Mouse (Mus musculus) liver, embryonic 16.5 days (tissue): ENCODE data around the gene Atxn1. TPM values are rescaled to one million over a fixed set of nuclear protein-coding genes. Genes with fewer than 3 reads are reported as not detected.

Source experiments
- ATAC-seq: fragments of 200-750 bp; cut with Nextera tagmentation; 2 replicates; pipeline ENCODE4 v1.8.0; 2017; ENCODE audit warnings: low read depth, mild to moderate bottlenecking, moderate number of reproducible peaks, moderate library complexity
- H3K27ac ChIP-seq: fragments of 300-500 bp; sonication (generic); 2 replicates; pipeline ENCODE4 v1.5.1; 2014; ENCODE audit warnings: mild to moderate bottlenecking, low read length
- H3K27me3 ChIP-seq: fragments of 300-500 bp; sonication (generic); 2 replicates; pipeline ENCODE4 v1.6.1; 2014; ENCODE audit warnings: low read depth, low read length, mixed read lengths; ENCODE audit not compliant: control insufficient read depth, insufficient read depth
- H3K36me3 ChIP-seq: fragments of 300-500 bp; sonication (generic); 2 replicates; pipeline ENCODE4 v1.6.1; 2014; ENCODE audit warnings: mild to moderate bottlenecking; ENCODE audit not compliant: control insufficient read depth, insufficient read depth
- H3K4me1 ChIP-seq: fragments of 300-500 bp; sonication (generic); 2 replicates; pipeline ENCODE4 v1.6.1; 2014; ENCODE audit warnings: low read depth, low read length, mixed read lengths; ENCODE audit not compliant: control insufficient read depth
- H3K4me2 ChIP-seq: fragments of 300-500 bp; sonication (generic); 2 replicates; pipeline ENCODE4 v1.6.1; 2014; ENCODE audit warnings: low read depth, low read length, mixed read lengths
- H3K4me3 ChIP-seq: fragments of 300-500 bp; sonication (generic); 2 replicates; pipeline ENCODE4 v1.5.1; 2014; ENCODE audit warnings: low read depth, mild to moderate bottlenecking, low read length
- H3K9ac ChIP-seq: fragments of 300-500 bp; sonication (generic); 2 replicates; pipeline ENCODE4 v1.6.1; 2014; ENCODE audit warnings: low read depth, low read length
- H3K9me3 ChIP-seq: fragments of 300-500 bp; sonication (generic); replicated peaks from 2 replicates; pipeline ENCODE4 v1.6.1; 2016; ENCODE audit warnings: low read length; ENCODE audit not compliant: control insufficient read depth
- WGBS: fragments of 180-500 bp; shearing (Covaris S2); extraction: QIAGEN DNeasy Blood & Tissue Kit; methylation state at CpG from one replicate; pipeline ENCODE4 v1.1.7; 2014; ENCODE audit not compliant: insufficient replicate concordance; 5-methylcytosine and 5-hydroxymethylcytosine counted together
- polyA plus RNA-seq: library from polyadenylated mRNA; unstranded; fragments of >200 nt; fragmentation: Nextera tagmentation; extraction: Ambion mirVana; gene quantifications from 2 replicates; pipeline ENCODE4 v1.2.1, GENCODE M21; 2015

Gene Atxn1
- polyA plus RNA-seq, 1 experiment from 2014 or later = 3.2 TPM

DNA sequence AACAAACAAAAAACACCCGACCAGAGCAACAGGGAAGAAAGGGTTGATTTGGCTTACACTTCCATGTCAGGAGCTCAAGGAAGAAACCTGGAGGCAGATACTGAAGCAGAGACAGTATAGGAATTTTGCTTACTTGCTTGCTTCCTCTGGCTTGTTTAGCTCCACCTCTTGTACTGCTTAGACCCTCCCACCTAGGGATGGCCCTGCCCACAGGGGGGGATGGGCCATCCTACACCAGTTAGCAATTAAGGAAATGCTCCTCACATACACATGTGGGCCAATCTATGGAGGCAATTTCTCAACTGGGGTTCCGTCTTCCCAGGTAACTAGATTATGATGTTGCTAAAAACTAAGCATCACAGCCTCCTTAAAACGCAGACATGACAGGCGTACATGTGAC is 39.5 kb downstream of the Atxn1 start:
- H3K4me2 ChIP-seq = peak overlapping the region; percentile 30
- H3K4me1 ChIP-seq = peaks cover 5% of the 10 kb centered on the region
- H3K4me3 ChIP-seq = peak overlapping the region; percentile 18
- H3K27ac ChIP-seq = no peak overlapping the region
- no peak overlapping the region for H3K9ac ChIP-seq
- H3K9me3 ChIP-seq = no peaks in the 10 kb centered on the region
- no peaks in the 10 kb centered on the region for H3K36me3 ChIP-seq
- peak; percentile 55; the same call in 1 of the 2 replicates for ATAC-seq
- WGBS = 64% methylated on average over 4 of the region's 4 CpGs
- no peaks in the 10 kb centered on the region for H3K27me3 ChIP-seq

DNA sequence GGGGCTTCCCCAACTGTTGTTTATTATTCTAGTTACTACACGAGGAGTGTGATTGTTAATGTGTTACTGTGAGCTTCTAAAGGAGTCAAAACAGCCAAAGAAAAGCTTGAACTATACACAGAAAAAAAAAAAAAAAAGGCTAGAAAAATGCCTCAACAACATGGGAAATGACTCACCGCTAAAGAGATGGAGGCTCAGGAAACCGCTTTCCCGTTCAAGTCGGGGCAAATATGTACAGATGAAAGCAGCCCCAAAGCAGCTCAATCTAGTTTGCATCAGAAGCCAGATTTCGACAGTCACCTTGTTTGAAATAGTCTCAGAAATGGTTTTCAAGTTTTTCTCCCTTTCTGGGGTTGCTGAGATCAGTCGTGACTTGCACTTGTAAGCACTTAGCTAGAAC is 40.3 kb downstream of the Atxn1 start:
- no peak overlapping the region for H3K4me3 ChIP-seq
- no peak for ATAC-seq
- H3K9me3 ChIP-seq = no peaks in the 10 kb centered on the region
- peak overlapping the region; percentile 30 for H3K4me2 ChIP-seq
- no peak overlapping the region for H3K9ac ChIP-seq
- peaks cover 5% of the 10 kb centered on the region for H3K4me1 ChIP-seq
- no peaks in the 10 kb centered on the region for H3K27me3 ChIP-seq
- no peaks in the 10 kb centered on the region for H3K36me3 ChIP-seq
- H3K27ac ChIP-seq = no peak overlapping the region
- 18% methylated on average over 7 of the region's 7 CpGs for WGBS

DNA sequence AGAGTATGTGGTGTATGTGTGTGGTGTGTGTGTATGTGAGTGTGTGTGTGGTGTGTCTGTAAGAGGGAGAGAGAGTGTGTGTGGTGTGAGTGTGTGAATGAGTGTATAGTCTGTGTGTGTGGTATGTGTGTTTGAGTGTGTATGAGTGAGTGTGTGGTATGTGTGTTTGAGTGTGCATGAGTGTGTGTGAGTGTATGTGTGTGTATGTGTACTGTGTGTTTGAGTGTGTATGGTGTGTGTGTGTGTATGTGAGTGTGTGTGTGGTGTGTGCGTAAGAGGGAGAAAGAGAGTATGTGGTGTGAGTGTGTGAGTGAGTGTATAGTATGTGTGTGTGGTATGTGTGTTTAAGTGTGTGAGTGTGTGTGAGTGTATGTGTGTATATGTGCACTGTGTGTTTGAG is 41.7 kb downstream of the Atxn1 start:
- WGBS = 81% methylated on average over 1 of the region's 1 CpGs
- H3K36me3 ChIP-seq = no peaks in the 10 kb centered on the region
- no peaks in the 10 kb centered on the region for H3K9me3 ChIP-seq
- peaks cover 5% of the 10 kb centered on the region for H3K4me1 ChIP-seq
- H3K9ac ChIP-seq = no peak overlapping the region
- ATAC-seq = no peak
- H3K27ac ChIP-seq = no peak overlapping the region
- H3K4me2 ChIP-seq = no peak overlapping the region
- no peak overlapping the region for H3K4me3 ChIP-seq
- H3K27me3 ChIP-seq = no peaks in the 10 kb centered on the region

DNA sequence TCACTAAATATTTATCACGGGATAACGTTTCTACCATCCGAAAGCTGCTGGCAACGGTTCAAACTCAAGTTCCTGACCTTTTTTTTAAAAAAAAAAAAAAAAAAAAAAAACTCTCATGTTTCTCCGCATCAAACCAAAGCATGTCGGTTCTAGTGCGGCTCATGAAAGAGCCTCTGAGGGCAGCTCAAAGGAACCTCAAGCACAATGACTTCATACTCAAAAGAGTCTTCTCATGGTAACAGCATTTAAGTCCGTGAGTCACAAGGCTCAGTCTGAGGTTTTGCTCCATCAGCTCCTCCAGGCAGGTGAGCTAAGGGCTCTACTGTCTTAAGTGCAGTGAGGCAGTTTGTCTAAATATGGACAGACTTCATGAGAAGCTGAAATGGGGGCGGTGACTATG is 42.3 kb downstream of the Atxn1 start:
- no peak for ATAC-seq
- H3K27ac ChIP-seq = no peak overlapping the region
- WGBS = 59% methylated on average over 9 of the region's 9 CpGs
- H3K4me3 ChIP-seq = no peak overlapping the region
- no peaks in the 10 kb centered on the region for H3K9me3 ChIP-seq
- H3K27me3 ChIP-seq = no peaks in the 10 kb centered on the region
- no peak overlapping the region for H3K4me2 ChIP-seq
- H3K36me3 ChIP-seq = no peaks in the 10 kb centered on the region
- H3K4me1 ChIP-seq = peaks cover 7% of the 10 kb centered on the region
- H3K9ac ChIP-seq = no peak overlapping the region

DNA sequence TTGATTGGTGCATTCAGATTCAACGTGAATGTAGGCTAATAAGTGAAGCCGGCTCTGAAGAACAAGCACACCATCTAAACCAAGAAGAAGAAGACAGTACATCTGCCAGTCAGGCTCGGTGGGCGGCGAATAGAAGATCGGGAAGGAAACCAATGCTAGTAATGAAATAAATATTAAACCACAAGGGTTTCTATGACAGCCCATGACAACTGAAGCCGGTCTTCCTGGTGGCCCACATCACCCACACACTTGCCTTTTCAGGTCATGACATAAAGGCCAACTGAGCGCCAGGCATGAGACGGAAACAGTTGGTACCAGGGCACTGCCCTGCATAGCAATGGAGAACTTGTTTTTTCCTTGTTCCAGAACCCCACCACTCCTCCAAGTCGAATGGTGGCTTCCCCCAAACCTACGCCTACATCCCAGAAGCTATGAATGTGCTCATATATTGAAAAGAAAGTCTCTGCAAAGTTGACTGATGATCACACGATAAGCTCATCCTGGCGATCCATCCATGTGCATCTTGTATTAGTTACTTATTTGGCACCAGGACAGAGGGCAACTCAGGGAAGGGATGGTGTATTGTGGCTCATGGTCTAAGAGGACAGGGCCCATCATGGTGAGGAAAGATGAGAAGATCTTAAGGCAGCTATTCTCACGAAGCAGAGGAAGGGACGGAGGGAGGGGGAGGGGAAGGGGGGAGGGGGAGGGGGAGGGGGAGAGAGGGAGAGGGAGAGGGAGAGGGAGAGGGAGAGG is 45.7 kb downstream of the Atxn1 start:
- H3K36me3 ChIP-seq = no peaks in the 10 kb centered on the region
- ATAC-seq = no peak
- WGBS = 74% methylated on average over 13 of the region's 15 CpGs
- no peaks in the 10 kb centered on the region for H3K9me3 ChIP-seq
- H3K27me3 ChIP-seq = no peaks in the 10 kb centered on the region
- H3K9ac ChIP-seq = no peak overlapping the region
- H3K4me3 ChIP-seq = no peak overlapping the region
- H3K4me2 ChIP-seq = no peak overlapping the region
- H3K4me1 ChIP-seq = peaks cover 17% of the 10 kb centered on the region
- no peak overlapping the region for H3K27ac ChIP-seq

DNA sequence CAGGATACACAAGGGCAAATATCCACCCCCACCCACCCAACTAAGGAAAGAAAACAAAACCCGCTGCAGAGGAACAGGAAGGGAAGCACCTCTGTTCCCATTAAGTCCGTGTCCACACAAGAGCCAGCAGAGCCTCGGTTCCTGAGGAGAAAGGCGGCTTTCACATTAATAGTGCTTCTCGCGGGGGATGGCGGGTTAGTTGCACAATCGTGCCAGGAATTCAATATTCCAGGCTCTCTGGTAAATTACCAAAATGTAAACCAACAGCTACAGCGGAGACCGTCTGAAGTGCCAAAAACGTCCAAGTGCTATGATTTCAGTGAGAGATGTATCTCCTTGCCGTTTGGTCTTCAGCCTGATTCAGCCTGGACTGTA is 46.8 kb downstream of the Atxn1 start:
- no peak overlapping the region for H3K4me3 ChIP-seq
- no peaks in the 10 kb centered on the region for H3K36me3 ChIP-seq
- no peaks in the 10 kb centered on the region for H3K27me3 ChIP-seq
- no peaks in the 10 kb centered on the region for H3K9me3 ChIP-seq
- H3K4me1 ChIP-seq = peaks cover 17% of the 10 kb centered on the region
- no peak overlapping the region for H3K4me2 ChIP-seq
- ATAC-seq = no peak
- WGBS = 65% methylated on average over 12 of the region's 12 CpGs
- H3K27ac ChIP-seq = no peak overlapping the region
- H3K9ac ChIP-seq = no peak overlapping the region

DNA sequence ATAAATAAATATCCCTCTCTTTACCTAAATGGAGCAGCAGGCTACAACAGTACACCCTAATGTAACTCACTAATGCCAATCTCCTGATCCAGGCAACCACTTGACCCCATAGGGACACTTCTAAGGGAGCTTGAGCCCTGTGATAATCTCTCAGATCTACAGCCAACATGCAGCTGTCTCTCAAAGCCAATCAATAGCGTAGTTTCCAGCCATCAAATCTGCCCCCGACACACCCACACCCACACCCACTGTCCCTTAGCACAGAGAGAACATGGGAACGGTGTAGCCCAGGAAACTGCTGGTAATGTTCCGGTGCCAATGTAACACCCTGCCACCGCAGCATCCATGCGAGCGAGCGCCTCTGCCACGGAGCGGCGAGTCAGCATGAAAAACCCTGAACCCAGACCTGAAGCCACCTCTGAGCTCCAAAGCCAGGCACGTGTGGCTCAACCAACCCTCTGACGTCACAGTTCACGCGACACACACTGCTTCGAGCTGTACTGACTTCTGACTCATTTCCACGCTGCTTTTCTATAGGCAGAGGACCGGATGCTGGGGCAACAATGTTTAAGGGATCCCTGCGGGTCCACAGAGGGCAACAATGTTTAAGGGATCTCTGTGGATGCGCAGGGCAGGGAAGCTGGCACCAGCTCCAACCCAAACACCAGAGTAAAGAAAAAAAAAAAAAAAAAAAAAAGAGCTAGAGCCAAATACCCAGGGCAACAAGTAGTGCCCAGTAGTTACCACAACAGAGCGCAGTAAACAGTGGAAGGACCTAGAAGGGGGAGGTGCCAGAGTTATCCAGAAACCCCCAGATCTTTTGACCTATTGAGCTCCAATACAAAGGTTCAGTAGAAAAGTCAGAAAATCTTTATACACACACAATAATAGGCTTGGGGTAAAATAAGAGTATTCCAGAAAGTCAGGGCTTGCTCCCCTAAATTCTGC is 47.5 kb downstream of the Atxn1 start:
- Histone ChIP-seq H3K27me3 (no peaks in the 10 kb centered on the region), H3K36me3 (no peaks in the 10 kb centered on the region), H3K9me3 (no peaks in the 10 kb centered on the region), H3K4me3 (no peak overlapping the region), H3K9ac (no peak overlapping the region), H3K4me1 (peaks cover 17% of the 10 kb centered on the region), H3K27ac (no peak overlapping the region), H3K4me2 (no peak overlapping the region)
- ATAC-seq = 0 out of 2 replicates have a peak, but pooled peaks have one; percentile 24
- WGBS = 77% methylated on average over 21 of the region's 21 CpGs

DNA sequence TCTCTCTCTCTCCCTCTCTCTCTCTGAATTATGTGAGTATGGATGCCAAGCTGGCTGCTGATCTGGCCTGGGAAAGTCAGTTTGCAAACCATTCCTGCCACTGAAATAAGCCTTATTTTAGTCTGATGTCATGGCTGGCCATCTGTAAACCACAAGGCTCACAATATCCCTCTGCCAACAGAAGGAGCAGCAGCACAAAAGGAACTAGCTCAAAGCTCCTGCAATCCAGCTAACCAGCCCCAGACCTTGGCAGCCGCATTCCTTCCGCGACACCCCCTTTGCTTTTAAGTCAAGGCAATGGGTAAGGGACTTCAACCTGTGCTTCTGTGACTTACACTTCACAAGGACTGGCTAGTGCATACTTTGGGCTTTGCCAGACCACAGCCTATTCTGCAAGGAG is 48.9 kb downstream of the Atxn1 start:
- Histone ChIP-seq H3K9me3 (no peaks in the 10 kb centered on the region), H3K27ac (no peak overlapping the region), H3K4me1 (peaks cover 17% of the 10 kb centered on the region), H3K36me3 (no peaks in the 10 kb centered on the region), H3K4me3 (no peak overlapping the region), H3K27me3 (no peaks in the 10 kb centered on the region), H3K9ac (no peak overlapping the region), H3K4me2 (no peak overlapping the region)
- 75% methylated on average over 3 of the region's 3 CpGs for WGBS
- no peak for ATAC-seq

DNA sequence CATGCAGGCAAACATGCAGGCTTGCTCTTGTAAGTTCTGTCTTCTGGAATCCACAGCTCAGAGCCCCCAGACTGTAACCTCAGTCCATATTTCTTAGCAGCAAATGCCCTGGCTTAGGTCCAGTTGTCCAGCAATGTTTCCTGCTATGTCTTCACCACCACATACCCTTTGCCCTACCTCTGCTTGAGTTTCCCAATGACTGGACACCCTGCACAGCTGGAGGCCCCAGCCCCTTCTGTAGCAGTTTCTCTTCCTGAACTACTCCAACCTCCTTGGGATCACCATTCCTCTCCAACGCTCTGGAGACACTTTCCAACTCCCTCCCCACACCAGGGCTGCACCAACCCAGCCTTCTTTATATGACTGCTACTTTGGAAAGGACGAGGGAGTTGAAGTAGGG is 49.8 kb downstream of the Atxn1 start:
- no peak overlapping the region for H3K27ac ChIP-seq
- no peaks in the 10 kb centered on the region for H3K36me3 ChIP-seq
- no peak overlapping the region for H3K4me2 ChIP-seq
- no peaks in the 10 kb centered on the region for H3K9me3 ChIP-seq
- H3K4me1 ChIP-seq = peaks cover 17% of the 10 kb centered on the region
- no peak overlapping the region for H3K4me3 ChIP-seq
- peak; percentile 68; the same call in 1 of the 2 replicates for ATAC-seq
- H3K27me3 ChIP-seq = no peaks in the 10 kb centered on the region
- no peak overlapping the region for H3K9ac ChIP-seq
- WGBS = 66% methylated on average over 2 of the region's 2 CpGs
